Mouse (Mus musculus): Measurements from ENCODE around the gene Ercc1. TPM values are rescaled to one million over a fixed set of nuclear protein-coding genes. Genes with fewer than 3 reads are reported as not detected.

Gene Ercc1
- polyA plus RNA-seq, 1 experiment from 2014 or later = 105 TPM

DNA sequence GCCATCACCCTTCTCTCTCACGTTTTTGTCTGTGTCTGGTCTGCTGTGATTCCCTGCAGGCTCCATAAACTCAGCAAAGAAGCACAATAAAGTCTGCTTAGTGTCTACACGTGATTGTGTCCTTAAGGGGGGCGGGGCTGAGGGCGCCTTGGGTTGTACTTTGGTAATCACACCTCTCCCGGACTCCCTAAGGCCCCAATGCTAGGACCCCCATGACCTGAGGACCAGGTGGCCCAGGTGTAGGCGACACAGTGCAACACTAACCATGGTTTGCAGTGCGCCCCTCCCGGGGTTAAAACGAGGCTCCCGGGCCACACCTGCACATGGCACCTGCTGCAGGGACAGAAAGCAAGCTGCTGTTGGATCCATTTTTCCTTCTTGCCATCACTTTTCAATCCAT lies 3.3 kb upstream of the Ercc1 start:
- Histone ChIP-seq H3K27ac (no peak overlapping the region), H3K4me2 (peak overlapping the region; percentile 88), H3K36me3 (no peaks in the 10 kb centered on the region), H3K4me3 (replicated peaks) (no peak overlapping the region), H3K4me1 (replicated peaks) (peaks cover 34% of the 10 kb centered on the region), H3K9ac (replicated peaks) (no peak overlapping the region), H3K9me3 (no peaks in the 10 kb centered on the region), H3K27me3 (peaks cover 27% of the 10 kb centered on the region)
- no peak for ATAC-seq (ENCODE audit: insufficient number of reproducible peaks, insufficient read depth, low FRiP score, low TSS enrichment, low read depth)
- 22% methylated on average over 10 of the region's 10 CpGs for WGBS

GRCm38 (mm10) chr7:19341761-19342409 lies 2.7 kb upstream of the Ercc1 start:
- WGBS = 2% methylated on average over 41 of the region's 41 CpGs
- Histone ChIP-seq H3K27me3 (peaks cover 26% of the 10 kb centered on the region), H3K4me3 (replicated peaks) (peak overlapping the region; percentile 52), H3K36me3 (no peaks in the 10 kb centered on the region), H3K4me1 (replicated peaks) (peaks cover 35% of the 10 kb centered on the region), H3K9me3 (no peaks in the 10 kb centered on the region), H3K27ac (no peak overlapping the region), H3K4me2 (peak overlapping the region; percentile 88), H3K9ac (replicated peaks) (peak overlapping the region; percentile 63)
- ATAC-seq (ENCODE audit: insufficient number of reproducible peaks, insufficient read depth, low FRiP score, low TSS enrichment, low read depth) = no peak

DNA sequence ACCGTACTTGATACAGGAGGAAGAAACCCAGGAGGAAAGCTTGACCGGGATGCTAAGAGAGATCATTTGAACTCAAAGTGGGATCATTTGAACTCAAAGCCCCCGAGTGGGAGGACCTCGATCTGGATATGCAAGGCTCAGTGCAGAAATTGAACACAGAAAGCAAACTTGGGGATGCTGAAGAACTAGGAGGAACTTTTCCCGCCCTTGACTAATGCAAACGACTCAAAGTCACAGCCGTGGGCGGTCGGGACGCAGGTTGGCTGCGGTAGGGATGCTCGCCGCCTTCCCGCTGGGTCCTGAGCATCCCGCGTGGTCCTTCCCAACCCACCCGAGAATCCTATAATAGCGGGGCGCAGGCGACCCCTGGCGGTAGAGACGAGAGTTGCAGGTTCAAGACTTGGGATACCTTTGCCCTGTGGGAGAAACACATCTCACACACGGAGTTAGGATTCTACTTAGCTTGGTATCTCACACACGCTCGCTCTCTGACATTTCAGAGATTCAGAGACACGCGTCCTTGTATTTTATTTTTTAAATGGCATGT lies 2.0 kb upstream of the Ercc1 start:
- Histone ChIP-seq H3K4me2 (peak overlapping the region; percentile 88), H3K27ac (no peak overlapping the region), H3K4me3 (replicated peaks) (peak overlapping the region; percentile 52), H3K4me1 (replicated peaks) (peaks cover 35% of the 10 kb centered on the region), H3K27me3 (peaks cover 19% of the 10 kb centered on the region), H3K36me3 (peaks cover 2% of the 10 kb centered on the region), H3K9ac (replicated peaks) (peak overlapping the region; percentile 63), H3K9me3 (no peaks in the 10 kb centered on the region)
- no peak for ATAC-seq (ENCODE audit: insufficient number of reproducible peaks, insufficient read depth, low FRiP score, low TSS enrichment, low read depth)
- WGBS = under 1% methylated on average over 27 of the region's 27 CpGs

DNA sequence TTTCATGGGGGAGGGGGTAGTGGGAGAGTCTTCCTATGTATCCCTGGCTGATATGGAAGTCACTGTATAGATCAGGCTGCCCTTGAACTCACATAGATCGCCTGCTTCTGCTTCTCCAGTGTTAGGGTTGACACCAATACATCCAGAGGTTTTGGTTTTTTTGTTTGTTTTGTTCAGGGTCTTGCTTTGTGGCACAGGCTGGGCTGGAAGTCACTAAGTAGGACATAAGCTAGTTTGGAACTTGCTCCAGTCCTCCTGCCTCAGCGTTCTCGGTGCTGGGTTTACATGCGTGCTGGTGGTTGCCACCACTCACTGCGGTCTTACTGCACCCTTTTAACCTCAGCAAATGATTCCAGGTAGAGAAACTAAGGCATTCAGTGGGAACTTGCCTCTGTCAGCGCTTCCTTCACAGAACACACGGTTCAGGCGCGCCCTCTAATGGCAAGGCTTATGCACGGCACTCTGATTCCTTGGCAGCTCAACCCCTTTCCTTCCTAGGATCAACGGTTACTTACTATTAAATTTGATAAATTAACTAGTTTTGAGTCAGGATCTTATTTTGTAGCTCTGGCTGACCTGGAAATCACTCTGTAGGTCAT lies 1.3 kb upstream of the Ercc1 start:
- Histone ChIP-seq H3K9ac (replicated peaks) (no peak overlapping the region), H3K4me2 (peak overlapping the region; percentile 88), H3K27me3 (peaks cover 16% of the 10 kb centered on the region), H3K36me3 (peaks cover 9% of the 10 kb centered on the region), H3K4me3 (replicated peaks) (peak overlapping the region; percentile 13), H3K4me1 (replicated peaks) (peaks cover 30% of the 10 kb centered on the region), H3K27ac (no peak overlapping the region), H3K9me3 (no peaks in the 10 kb centered on the region)
- 3% methylated on average over 11 of the region's 11 CpGs for WGBS
- ATAC-seq (ENCODE audit: insufficient number of reproducible peaks, insufficient read depth, low FRiP score, low TSS enrichment, low read depth) = no peak

DNA sequence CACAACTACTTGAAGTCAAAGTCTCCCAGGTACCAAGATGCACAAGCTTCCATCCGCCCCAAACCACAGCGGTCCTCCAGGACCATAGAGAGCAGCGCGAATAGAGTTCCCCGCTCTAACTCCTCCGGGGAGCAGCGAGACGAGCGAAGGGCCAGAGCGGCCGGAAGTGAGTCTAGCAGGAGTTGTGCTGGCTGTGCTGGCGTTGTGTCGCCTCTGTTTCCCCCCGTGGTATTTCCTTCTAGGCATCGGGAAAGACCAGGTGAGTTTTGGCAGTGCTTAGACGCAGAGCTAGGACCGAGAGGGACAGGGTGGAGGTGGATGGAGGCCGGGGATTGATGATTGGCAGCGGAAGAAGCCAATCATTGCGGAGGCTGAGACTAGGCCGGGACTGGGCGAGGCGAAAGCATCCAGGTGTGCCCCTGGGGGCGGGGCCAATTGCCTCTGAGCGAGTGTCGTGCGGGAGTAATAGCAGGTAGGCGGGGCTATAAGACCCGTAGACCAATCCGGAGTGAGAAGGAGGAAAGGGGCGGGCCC lies 427 bp downstream of the Ercc1 start:
- peak overlapping the region; percentile 62 for H3K9ac ChIP-seq (replicated peaks)
- ATAC-seq (ENCODE audit: insufficient number of reproducible peaks, insufficient read depth, low FRiP score, low TSS enrichment, low read depth) = peak; percentile 96
- peaks cover 26% of the 10 kb centered on the region for H3K36me3 ChIP-seq
- peak overlapping the region; percentile 87 for H3K27ac ChIP-seq
- H3K4me2 ChIP-seq = peak overlapping the region; percentile 82
- H3K4me1 ChIP-seq (replicated peaks) = peaks cover 30% of the 10 kb centered on the region
- H3K9me3 ChIP-seq = no peaks in the 10 kb centered on the region
- H3K27me3 ChIP-seq = peaks cover 16% of the 10 kb centered on the region
- H3K4me3 ChIP-seq (replicated peaks) = peak overlapping the region; percentile 52
- under 1% methylated on average over 31 of the region's 31 CpGs for WGBS

GRCm38 (mm10) chr7:19349188-19349915 lies 4.8 kb downstream of the Ercc1 start:
- Histone ChIP-seq H3K9me3 (no peaks in the 10 kb centered on the region), H3K4me3 (replicated peaks) (no peak overlapping the region), H3K36me3 (peaks cover 66% of the 10 kb centered on the region), H3K4me1 (replicated peaks) (peaks cover 11% of the 10 kb centered on the region), H3K9ac (replicated peaks) (no peak overlapping the region; the same call in 1 of the 2 replicates), H3K27ac (no peak overlapping the region), H3K27me3 (no peaks in the 10 kb centered on the region), H3K4me2 (no peak overlapping the region)
- 88% methylated on average over 13 of the region's 13 CpGs for WGBS
- ATAC-seq (ENCODE audit: insufficient number of reproducible peaks, insufficient read depth, low FRiP score, low TSS enrichment, low read depth) = no peak

- no peaks in the 10 kb centered on the region for H3K27me3 ChIP-seq
These were observed 5.6 kb downstream of the Ercc1 start for GRCm38 (mm10) chr7:19350221-19350620.

DNA sequence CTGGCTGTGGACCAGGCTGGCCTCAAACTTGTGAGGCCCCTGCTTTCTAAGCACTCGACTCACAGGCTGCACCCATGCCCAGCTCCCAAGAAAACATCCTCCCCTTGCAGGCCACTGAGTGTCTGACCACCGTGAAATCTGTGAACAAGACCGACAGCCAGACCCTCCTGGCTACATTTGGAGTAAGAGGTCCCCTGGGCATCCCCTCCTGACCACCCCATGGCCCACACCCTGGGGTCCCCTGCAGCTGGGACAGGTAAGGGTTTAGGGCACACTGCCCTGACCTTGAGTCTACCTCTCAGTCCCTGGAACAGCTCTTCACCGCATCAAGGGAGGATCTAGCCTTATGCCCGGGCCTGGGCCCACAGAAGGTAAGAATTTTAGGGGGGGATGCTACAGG lies 10.4 kb downstream of the Ercc1 start:
- Histone ChIP-seq H3K9ac (replicated peaks) (no peak overlapping the region), H3K9me3 (no peaks in the 10 kb centered on the region), H3K4me1 (replicated peaks) (peaks cover 9% of the 10 kb centered on the region), H3K27ac (no peak overlapping the region), H3K36me3 (peaks cover 75% of the 10 kb centered on the region), H3K4me3 (replicated peaks) (no peak overlapping the region), H3K27me3 (no peaks in the 10 kb centered on the region), H3K4me2 (no peak overlapping the region)
- WGBS = 93% methylated on average over 5 of the region's 5 CpGs
- ATAC-seq (ENCODE audit: insufficient number of reproducible peaks, insufficient read depth, low FRiP score, low TSS enrichment, low read depth) = no peak

More at GRCm38 (mm10) chr7:19350221-19350620, 5.6 kb downstream of the Ercc1 start:
- no peak for ATAC-seq (ENCODE audit: insufficient number of reproducible peaks, insufficient read depth, low FRiP score, low TSS enrichment, low read depth)
- H3K4me2 ChIP-seq = no peak overlapping the region
- no peak overlapping the region for H3K9ac ChIP-seq (replicated peaks)
- 93% methylated on average over 8 of the region's 8 CpGs for WGBS
- no peaks in the 10 kb centered on the region for H3K9me3 ChIP-seq
- H3K4me1 ChIP-seq (replicated peaks) = peaks cover 8% of the 10 kb centered on the region
- H3K4me3 ChIP-seq (replicated peaks) = no peak overlapping the region
- no peak overlapping the region for H3K27ac ChIP-seq
- H3K36me3 ChIP-seq = peaks cover 75% of the 10 kb centered on the region

DNA sequence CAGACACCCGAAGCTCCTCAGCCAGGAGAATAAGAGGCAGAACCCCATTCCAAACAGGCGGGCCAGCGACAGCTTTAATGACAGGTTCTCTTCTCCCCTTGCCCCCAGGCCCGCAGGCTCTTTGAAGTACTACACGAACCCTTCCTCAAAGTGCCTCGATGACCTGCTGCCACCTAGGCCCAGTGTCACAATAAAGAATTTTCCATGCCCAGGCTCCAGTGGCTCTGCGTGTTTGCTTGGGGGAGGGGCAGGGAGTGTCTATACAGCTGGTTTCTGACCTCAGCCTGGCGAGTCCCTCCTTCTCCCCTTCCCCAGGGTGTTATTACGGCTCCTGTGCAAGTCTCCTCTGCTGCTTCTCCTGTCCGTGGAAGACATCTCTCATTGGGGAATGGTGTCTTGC lies 11.7 kb downstream of the Ercc1 start:
- H3K27ac ChIP-seq = no peak overlapping the region
- 72% methylated on average over 10 of the region's 10 CpGs for WGBS
- H3K4me1 ChIP-seq (replicated peaks) = peaks cover 10% of the 10 kb centered on the region
- peaks cover 64% of the 10 kb centered on the region for H3K36me3 ChIP-seq
- no peaks in the 10 kb centered on the region for H3K9me3 ChIP-seq
- H3K4me2 ChIP-seq = no peak overlapping the region
- H3K9ac ChIP-seq (replicated peaks) = no peak overlapping the region
- H3K27me3 ChIP-seq = no peaks in the 10 kb centered on the region
- H3K4me3 ChIP-seq (replicated peaks) = no peak overlapping the region
- no peak for ATAC-seq (ENCODE audit: insufficient number of reproducible peaks, insufficient read depth, low FRiP score, low TSS enrichment, low read depth)

DNA sequence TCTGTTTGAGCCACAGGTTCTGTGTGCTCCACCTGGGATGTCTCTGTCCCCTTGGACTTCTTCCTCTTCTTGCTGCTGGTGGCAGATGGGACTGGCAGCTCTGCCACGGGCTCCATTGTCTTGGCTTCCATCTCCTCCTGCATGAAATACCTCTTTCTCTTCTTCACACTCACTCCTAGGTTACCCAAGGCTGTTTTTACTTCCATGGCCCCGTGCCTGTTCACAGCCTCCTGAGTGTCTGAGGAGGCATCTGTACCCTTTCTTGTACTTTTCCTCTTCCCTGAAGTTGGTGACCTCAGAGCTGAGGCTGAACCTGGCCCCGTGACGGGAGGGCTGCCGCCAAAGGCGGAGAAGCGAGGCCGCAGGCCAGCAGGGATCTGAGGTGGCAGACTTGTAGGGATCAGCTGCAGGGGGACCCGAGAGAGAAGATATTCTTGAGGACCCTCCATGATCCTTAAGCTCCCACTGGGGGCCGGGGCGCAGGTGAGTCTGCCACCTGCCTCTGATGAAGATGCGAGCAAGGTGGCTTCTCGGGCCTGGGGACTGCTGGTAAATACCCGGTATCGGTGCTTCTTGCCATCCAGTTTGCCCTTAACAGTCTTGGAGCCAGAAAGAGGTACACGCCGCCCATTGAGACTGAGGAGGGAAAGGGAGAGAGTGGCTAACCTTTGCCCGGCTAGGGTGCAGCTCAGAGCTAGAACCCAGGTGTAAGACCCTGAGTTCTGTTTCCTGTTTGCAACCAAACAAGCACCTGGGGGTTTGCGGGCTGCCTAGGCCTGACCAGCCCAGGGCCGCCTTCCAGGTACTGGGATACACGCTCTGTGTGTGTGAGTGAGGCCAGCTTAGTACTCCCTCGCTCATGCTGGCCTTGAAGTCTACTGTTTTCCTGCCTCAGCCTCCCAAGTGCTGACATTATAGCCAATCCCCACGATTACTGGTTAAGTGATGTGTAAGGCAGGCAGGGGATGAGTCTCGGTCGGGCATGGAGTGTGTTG lies 13.1 kb downstream of the Ercc1 start:
- peak overlapping the region; percentile 98 for H3K4me2 ChIP-seq
- peak overlapping the region; percentile 75 for H3K4me3 ChIP-seq (replicated peaks)
- peaks cover 12% of the 10 kb centered on the region for H3K27me3 ChIP-seq
- H3K27ac ChIP-seq = no peak overlapping the region
- 93% methylated on average over 25 of the region's 25 CpGs for WGBS
- peaks cover 21% of the 10 kb centered on the region for H3K4me1 ChIP-seq (replicated peaks)
- H3K9me3 ChIP-seq = no peaks in the 10 kb centered on the region
- no peak for ATAC-seq (ENCODE audit: insufficient number of reproducible peaks, insufficient read depth, low FRiP score, low TSS enrichment, low read depth)
- H3K9ac ChIP-seq (replicated peaks) = peak overlapping the region; percentile 68
- peaks cover 50% of the 10 kb centered on the region for H3K36me3 ChIP-seq
